Mouse (Mus musculus) lung, adult 2 months (tissue): ENCODE data around the gene Rbbp8nl.

Experiments used
- CTCF ChIP-seq: fragments of 200-500 bp; IDR thresholded peaks from 2 replicates; pipeline ENCODE4 v1.5.1; 2011; ENCODE audit warnings: mild to moderate bottlenecking, low read length, control low read depth; ENCODE audit not compliant: insufficient read depth
- POLR2A ChIP-seq: fragments of 200-500 bp; IDR thresholded peaks from 2 replicates; pipeline ENCODE4 v1.6.1; 2011; ENCODE audit warnings: low read depth, mild to moderate bottlenecking, control low read depth, low read length, borderline replicate concordance; ENCODE audit errors: extremely low read depth

DNA sequence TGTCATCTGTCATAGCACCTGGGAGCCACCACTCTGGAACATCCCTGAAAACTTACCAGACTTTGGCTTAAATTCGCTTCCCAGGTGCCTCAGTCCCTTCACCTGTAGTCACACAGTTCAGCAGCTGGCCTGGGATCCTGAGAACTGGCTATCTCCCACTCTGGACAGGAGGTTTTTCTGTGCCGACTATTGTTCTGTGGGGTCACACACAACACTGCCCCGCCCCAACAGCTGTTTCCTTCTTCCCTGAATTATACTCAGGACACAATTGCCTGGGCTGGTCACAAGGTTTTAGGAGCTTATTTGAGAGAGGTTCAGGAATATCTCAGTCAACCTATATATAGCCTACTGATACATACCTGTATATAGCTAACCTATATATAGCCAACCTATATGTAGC, 27.2 kb downstream of the Rbbp8nl start:
- no peak for TF ChIP-seq POLR2A
- TF ChIP-seq CTCF: no peak
